Mouse (Mus musculus): ENCODE results near the gene Olfr303.
"Not testable (repeated sequence)": the region's sequence is repeated elsewhere in the genome, so short reads cannot be mapped to it uniquely, and the experiment has no call there.

DNA sequence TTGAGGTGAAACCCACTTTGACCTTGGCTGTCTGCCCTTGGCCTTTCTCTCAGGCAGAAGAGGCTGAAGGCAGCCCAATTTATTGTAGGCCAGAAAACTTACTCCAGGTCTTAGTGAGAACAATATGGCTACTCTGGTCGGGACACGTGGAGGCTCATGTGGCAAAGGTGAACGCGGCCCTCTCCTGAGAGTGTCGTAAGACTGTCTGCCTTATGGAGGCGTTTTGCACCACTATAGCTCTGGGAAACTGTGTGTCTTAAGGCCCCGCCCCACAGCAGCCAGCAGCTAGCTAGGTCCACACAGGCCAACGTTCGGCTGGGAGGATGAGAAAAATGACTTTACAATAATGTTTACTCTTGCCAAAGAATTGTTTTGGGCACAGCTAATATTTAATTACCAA lies 51.3 kb downstream of the Olfr303 start:
- not testable (repeated sequence) for TF ChIP-seq POLR2A (IDR thresholded peaks at IDR 0.05; ENCODE audit: borderline replicate concordance, extremely low read depth, insufficient read depth, insufficient read length, poor library complexity, severe bottlenecking); CTCF (IDR thresholded peaks at IDR 0.05; ENCODE audit: borderline replicate concordance, extremely low read depth, insufficient read depth, insufficient read length)

Measured in brain, embryonic 14.5 days (tissue).